Mouse (Mus musculus): Measurements from ENCODE around the gene Otoa. TPM values are rescaled to one million over a fixed set of nuclear protein-coding genes. Genes with fewer than 3 reads are reported as not detected.

The Otoa gene
- 0.09 and 0.13 TPM in 2 replicates for polyA plus RNA-seq (2014; fragmentation: Nextera tagmentation; extraction: Ambion mirVana)

DNA sequence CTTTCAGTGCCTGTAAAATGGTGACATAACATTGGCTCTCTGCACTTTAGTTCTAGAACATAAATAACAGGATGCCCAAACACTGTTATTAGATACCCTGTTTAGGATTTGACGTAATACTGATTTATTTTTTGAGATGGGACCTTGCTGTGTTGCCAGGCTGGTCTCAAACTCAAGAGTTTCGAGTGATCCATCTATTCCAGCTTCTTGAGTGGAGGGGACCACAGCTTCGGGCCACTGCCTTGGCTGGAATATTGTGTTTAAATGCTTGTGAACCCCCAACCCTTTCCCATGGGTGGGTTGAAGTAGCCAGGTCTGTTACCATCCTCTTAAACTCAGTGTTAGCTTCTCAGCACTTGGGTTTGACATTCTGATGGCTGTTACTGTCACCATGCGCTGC lies at the start of gene Otoa:
Gene Otoa, plus strand, starts transcription at position 301 of the 400 bp plus-strand sequence.
- no peak within 1 kb of the TSS for H3K27ac ChIP-seq (ENCODE audit: low read depth, low read length)
- 90% methylated on average over 4 of the region's 4 CpGs for WGBS
- ATAC-seq (ENCODE audit: low read depth): no peak

DNA sequence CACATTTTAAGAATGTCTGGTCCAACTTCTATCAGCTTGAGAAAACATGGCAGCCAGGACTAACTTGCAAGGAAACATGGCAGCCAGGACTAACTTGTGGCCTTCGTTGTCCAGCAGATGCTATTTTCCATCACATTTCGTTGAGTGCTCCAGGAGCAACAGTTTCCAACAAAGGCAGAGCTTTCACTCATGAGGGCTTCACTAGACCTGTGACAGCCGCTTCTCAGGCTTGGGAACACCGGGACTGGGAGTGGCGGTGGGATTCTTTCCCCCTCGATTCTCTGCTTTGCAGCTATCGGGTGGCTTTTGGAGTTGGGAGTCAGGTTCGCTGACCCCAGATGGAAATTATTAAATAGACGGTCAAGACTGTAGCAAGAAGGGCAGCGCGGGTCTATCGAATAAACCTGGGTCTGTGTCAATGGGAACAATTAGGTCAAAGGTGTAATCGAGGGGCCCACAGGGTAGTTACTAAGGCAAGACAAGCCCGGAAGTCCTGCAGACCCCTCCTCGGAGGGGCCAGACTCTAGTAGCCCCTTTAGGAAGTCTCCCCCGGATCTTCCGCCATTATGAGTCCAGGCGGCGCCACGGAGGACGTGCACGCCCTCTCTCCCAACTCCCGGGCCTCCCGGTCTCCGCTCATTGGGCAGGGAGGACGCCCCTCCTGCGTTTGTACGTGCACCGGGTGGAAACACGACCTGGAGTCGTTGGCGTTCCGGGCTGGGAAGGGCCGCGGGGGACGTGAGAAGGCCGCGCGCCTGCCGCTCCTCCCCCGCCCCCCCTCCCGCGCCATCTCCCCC lies 47.4 kb upstream of the Otoa start, which contains the start of gene Mettl9:
Gene Mettl9, plus strand, starts transcription at position 590 of the 797 bp plus-strand sequence.
- H3K27me3 ChIP-seq (ENCODE audit: control insufficient read depth, insufficient read depth, low read length): no peaks in the 10 kb centered on the region
- H3K4me2 ChIP-seq (ENCODE audit: low read depth, low read length): peak within 1 kb of the TSS; percentile 80
- no peaks in the 10 kb centered on the region for H3K9me3 ChIP-seq (ENCODE audit: control insufficient read depth, low read length)
- peak within 1 kb of the TSS; percentile 97 for H3K27ac ChIP-seq (ENCODE audit: low read depth, low read length)
- ATAC-seq (ENCODE audit: low read depth): peak; percentile 98
- H3K36me3 ChIP-seq (ENCODE audit: control insufficient read depth, insufficient read depth, low read length): no peaks in the 10 kb centered on the region
- peak within 1 kb of the TSS; percentile 89 for H3K4me3 ChIP-seq (ENCODE audit: low read depth, low read length)
- H3K4me1 ChIP-seq (ENCODE audit: control insufficient read depth, insufficient read depth, low read length): peaks cover 27% of the 10 kb centered on the region
- H3K9ac ChIP-seq (replicated peaks; ENCODE audit: low read depth, low read length): peak within 1 kb of the TSS; percentile 95
- 2% methylated on average over 33 of the region's 43 CpGs for WGBS

More for the DNA sequence above, at the start of gene Otoa:
- Histone ChIP-seq H3K4me3 (ENCODE audit: low read depth, low read length) (no peak within 1 kb of the TSS), H3K9ac (replicated peaks; ENCODE audit: low read depth, low read length) (no peak within 1 kb of the TSS), H3K4me1 (ENCODE audit: control insufficient read depth, insufficient read depth, low read length) (0 out of 2 replicates have a peak, but pooled peaks cover 2% of the 10 kb centered on the region), H3K36me3 (ENCODE audit: control insufficient read depth, insufficient read depth, low read length) (0 out of 2 replicates have a peak, but pooled peaks cover 8% of the 10 kb centered on the region), H3K4me2 (ENCODE audit: low read depth, low read length) (no peak within 1 kb of the TSS), H3K27me3 (ENCODE audit: control insufficient read depth, insufficient read depth, low read length) (no peaks in the 10 kb centered on the region), H3K9me3 (ENCODE audit: control insufficient read depth, low read length) (no peaks in the 10 kb centered on the region)

DNA sequence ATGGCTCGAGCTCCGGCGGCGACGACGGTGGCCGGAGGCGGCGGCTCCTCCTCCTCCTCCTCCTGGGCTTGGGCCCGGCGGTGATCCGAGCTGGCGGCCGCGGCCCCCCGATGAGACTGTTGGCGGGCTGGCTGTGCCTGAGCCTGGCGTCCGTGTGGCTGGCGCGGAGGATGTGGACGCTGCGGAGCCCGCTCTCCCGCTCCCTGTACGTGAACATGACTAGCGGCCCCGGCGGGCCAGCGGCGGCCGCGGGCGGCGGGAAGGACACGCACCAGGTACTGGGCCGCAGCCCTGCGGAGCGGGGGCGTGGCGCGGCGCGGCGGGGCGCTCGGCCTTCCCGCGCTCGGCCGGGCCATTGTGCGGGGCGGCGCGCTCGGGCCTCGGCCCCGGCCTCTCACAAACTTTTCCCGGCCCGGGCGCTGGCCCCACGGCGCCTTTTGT lies 46.7 kb upstream of the Otoa start:
- H3K9ac ChIP-seq (replicated peaks; ENCODE audit: low read depth, low read length): peak overlapping the region; percentile 95
- under 1% methylated on average over 26 of the region's 63 CpGs for WGBS
- H3K4me1 ChIP-seq (ENCODE audit: control insufficient read depth, insufficient read depth, low read length): peaks cover 30% of the 10 kb centered on the region
- H3K36me3 ChIP-seq (ENCODE audit: control insufficient read depth, insufficient read depth, low read length): no peaks in the 10 kb centered on the region
- H3K4me2 ChIP-seq (ENCODE audit: low read depth, low read length): peak overlapping the region; percentile 80
- peak overlapping the region; percentile 89 for H3K4me3 ChIP-seq (ENCODE audit: low read depth, low read length)
- H3K27ac ChIP-seq (ENCODE audit: low read depth, low read length): peak overlapping the region; percentile 97
- H3K9me3 ChIP-seq (ENCODE audit: control insufficient read depth, low read length): no peaks in the 10 kb centered on the region
- no peaks in the 10 kb centered on the region for H3K27me3 ChIP-seq (ENCODE audit: control insufficient read depth, insufficient read depth, low read length)
- ATAC-seq (ENCODE audit: low read depth): peak; percentile 80

GRCm38 (mm10) chr7:121035161-121035721 lies 46.2 kb upstream of the Otoa start:
- Histone ChIP-seq H3K27ac (ENCODE audit: low read depth, low read length) (peak overlapping the region; percentile 97), H3K9me3 (ENCODE audit: control insufficient read depth, low read length) (no peaks in the 10 kb centered on the region), H3K4me3 (ENCODE audit: low read depth, low read length) (peak overlapping the region; percentile 89), H3K4me1 (ENCODE audit: control insufficient read depth, insufficient read depth, low read length) (peaks cover 33% of the 10 kb centered on the region), H3K9ac (replicated peaks; ENCODE audit: low read depth, low read length) (peak overlapping the region; percentile 95), H3K27me3 (ENCODE audit: control insufficient read depth, insufficient read depth, low read length) (no peaks in the 10 kb centered on the region), H3K4me2 (ENCODE audit: low read depth, low read length) (peak overlapping the region; percentile 80), H3K36me3 (ENCODE audit: control insufficient read depth, insufficient read depth, low read length) (no peaks in the 10 kb centered on the region)
- under 1% methylated on average over 24 of the region's 24 CpGs for WGBS
- peak; percentile 38 for ATAC-seq (ENCODE audit: low read depth)

DNA sequence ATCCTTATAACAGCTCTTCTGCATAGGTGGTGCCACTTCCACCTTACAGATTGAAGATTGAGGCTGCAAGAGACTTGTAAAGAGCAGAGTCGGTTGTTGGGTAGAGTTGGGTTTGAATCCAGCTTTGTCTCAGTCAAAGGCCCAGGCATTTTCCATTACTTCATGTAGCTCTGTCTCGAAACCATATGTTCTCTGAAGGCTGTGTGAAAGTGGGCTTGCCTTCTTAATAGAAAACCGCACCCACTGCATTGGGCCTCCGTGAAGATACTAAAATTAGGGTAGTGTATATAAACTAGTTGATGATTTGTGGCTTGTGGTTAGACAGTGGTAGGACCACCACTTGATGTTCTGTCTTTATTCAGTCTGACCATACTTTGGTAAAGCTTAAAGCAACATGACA lies 40.9 kb upstream of the Otoa start:
- Histone ChIP-seq H3K4me3 (ENCODE audit: low read depth, low read length) (no peak overlapping the region), H3K9ac (replicated peaks; ENCODE audit: low read depth, low read length) (no peak overlapping the region), H3K36me3 (ENCODE audit: control insufficient read depth, insufficient read depth, low read length) (no peaks in the 10 kb centered on the region), H3K4me2 (ENCODE audit: low read depth, low read length) (no peak overlapping the region), H3K27ac (ENCODE audit: low read depth, low read length) (no peak overlapping the region), H3K4me1 (ENCODE audit: control insufficient read depth, insufficient read depth, low read length) (peaks cover 36% of the 10 kb centered on the region), H3K9me3 (ENCODE audit: control insufficient read depth, low read length) (no peaks in the 10 kb centered on the region), H3K27me3 (ENCODE audit: control insufficient read depth, insufficient read depth, low read length) (no peaks in the 10 kb centered on the region)
- ATAC-seq (ENCODE audit: low read depth): no peak
- WGBS: 95% methylated on average over 4 of the region's 4 CpGs

DNA sequence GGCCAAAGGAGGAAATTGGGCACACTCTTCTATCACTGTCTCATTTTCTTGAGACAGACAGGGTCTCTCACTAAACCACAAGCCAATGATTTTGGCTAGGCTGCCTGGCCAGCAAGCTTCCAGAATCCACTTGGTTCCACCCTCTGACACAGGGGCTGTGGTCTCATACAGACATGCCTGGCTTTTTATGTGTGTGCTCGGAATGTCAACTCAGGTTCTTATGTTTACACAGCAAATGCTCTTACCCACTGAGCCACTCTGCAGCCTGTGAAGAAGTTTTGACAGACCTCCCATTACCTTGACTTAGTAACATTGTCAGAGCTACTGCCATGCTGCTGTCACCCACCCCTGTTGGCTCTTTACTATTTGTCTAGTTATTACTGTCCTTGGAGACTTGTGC lies 39.5 kb upstream of the Otoa start:
- H3K4me2 ChIP-seq (ENCODE audit: low read depth, low read length): no peak overlapping the region
- no peaks in the 10 kb centered on the region for H3K9me3 ChIP-seq (ENCODE audit: control insufficient read depth, low read length)
- no peak overlapping the region for H3K4me3 ChIP-seq (ENCODE audit: low read depth, low read length)
- no peak for ATAC-seq (ENCODE audit: low read depth)
- H3K9ac ChIP-seq (replicated peaks; ENCODE audit: low read depth, low read length): no peak overlapping the region
- H3K27ac ChIP-seq (ENCODE audit: low read depth, low read length): no peak overlapping the region
- H3K27me3 ChIP-seq (ENCODE audit: control insufficient read depth, insufficient read depth, low read length): no peaks in the 10 kb centered on the region
- no peaks in the 10 kb centered on the region for H3K36me3 ChIP-seq (ENCODE audit: control insufficient read depth, insufficient read depth, low read length)
- peaks cover 22% of the 10 kb centered on the region for H3K4me1 ChIP-seq (ENCODE audit: control insufficient read depth, insufficient read depth, low read length)
- 65% methylated on average over 1 of the region's 1 CpGs for WGBS

DNA sequence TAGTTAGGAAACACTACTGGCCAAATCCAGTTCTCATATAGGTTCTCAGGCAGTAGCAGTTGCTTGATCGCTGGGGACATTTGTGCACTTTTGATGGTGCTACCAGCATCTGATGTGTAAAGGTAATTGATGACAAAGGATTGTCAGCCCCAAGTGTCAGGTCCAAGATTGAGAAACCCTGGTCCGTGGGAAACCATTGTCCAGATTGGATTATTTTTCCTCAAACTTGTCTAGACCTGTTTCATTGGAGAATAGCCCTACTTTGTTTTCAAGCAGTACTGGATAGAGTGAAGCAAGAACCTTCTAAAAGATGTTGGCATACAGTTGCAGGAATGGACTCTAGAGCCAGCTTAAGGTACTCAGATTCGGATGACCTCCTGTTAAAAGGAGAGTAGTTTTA lies 38.4 kb upstream of the Otoa start:
- Histone ChIP-seq H3K4me3 (ENCODE audit: low read depth, low read length) (no peak overlapping the region), H3K27me3 (ENCODE audit: control insufficient read depth, insufficient read depth, low read length) (no peaks in the 10 kb centered on the region), H3K27ac (ENCODE audit: low read depth, low read length) (no peak overlapping the region), H3K4me1 (ENCODE audit: control insufficient read depth, insufficient read depth, low read length) (peaks cover 12% of the 10 kb centered on the region), H3K36me3 (ENCODE audit: control insufficient read depth, insufficient read depth, low read length) (no peaks in the 10 kb centered on the region), H3K4me2 (ENCODE audit: low read depth, low read length) (no peak overlapping the region), H3K9me3 (ENCODE audit: control insufficient read depth, low read length) (no peaks in the 10 kb centered on the region), H3K9ac (replicated peaks; ENCODE audit: low read depth, low read length) (no peak overlapping the region)
- ATAC-seq (ENCODE audit: low read depth): no peak
- WGBS: 96% methylated on average over 3 of the region's 3 CpGs

GRCm38 (mm10) chr7:121043510-121043909 lies 37.9 kb upstream of the Otoa start:
- H3K9ac ChIP-seq (replicated peaks; ENCODE audit: low read depth, low read length): no peak overlapping the region
- H3K4me3 ChIP-seq (ENCODE audit: low read depth, low read length): no peak overlapping the region
- H3K4me2 ChIP-seq (ENCODE audit: low read depth, low read length): no peak overlapping the region
- H3K27me3 ChIP-seq (ENCODE audit: control insufficient read depth, insufficient read depth, low read length): no peaks in the 10 kb centered on the region
- 98% methylated on average over 1 of the region's 1 CpGs for WGBS
- H3K36me3 ChIP-seq (ENCODE audit: control insufficient read depth, insufficient read depth, low read length): no peaks in the 10 kb centered on the region
- no peak overlapping the region for H3K27ac ChIP-seq (ENCODE audit: low read depth, low read length)
- no peaks in the 10 kb centered on the region for H3K9me3 ChIP-seq (ENCODE audit: control insufficient read depth, low read length)
- H3K4me1 ChIP-seq (ENCODE audit: control insufficient read depth, insufficient read depth, low read length): peaks cover 10% of the 10 kb centered on the region
- no peak for ATAC-seq (ENCODE audit: low read depth)

GRCm38 (mm10) chr7:121044251-121044650 lies 37.2 kb upstream of the Otoa start:
- no peak overlapping the region for H3K27ac ChIP-seq (ENCODE audit: low read depth, low read length)
- H3K9me3 ChIP-seq (ENCODE audit: control insufficient read depth, low read length): no peaks in the 10 kb centered on the region
- ATAC-seq (ENCODE audit: low read depth): no peak
- no peaks in the 10 kb centered on the region for H3K27me3 ChIP-seq (ENCODE audit: control insufficient read depth, insufficient read depth, low read length)
- WGBS: 83% methylated on average over 1 of the region's 1 CpGs
- no peak overlapping the region for H3K4me2 ChIP-seq (ENCODE audit: low read depth, low read length)
- H3K4me3 ChIP-seq (ENCODE audit: low read depth, low read length): no peak overlapping the region
- peaks cover 9% of the 10 kb centered on the region for H3K4me1 ChIP-seq (ENCODE audit: control insufficient read depth, insufficient read depth, low read length)
- no peaks in the 10 kb centered on the region for H3K36me3 ChIP-seq (ENCODE audit: control insufficient read depth, insufficient read depth, low read length)
- H3K9ac ChIP-seq (replicated peaks; ENCODE audit: low read depth, low read length): no peak overlapping the region

Data from neural tube, embryonic 14.5 days (tissue).